Mouse (Mus musculus) left cerebral cortex, postnatal 4 days (tissue): ENCODE results near the gene Adamts3. TPM values are rescaled to one million over a fixed set of nuclear protein-coding genes. Genes with fewer than 3 reads are reported as not detected.
A peak's percentile ranks its signal among the peaks of the same experiment; 100 is the strongest.

Experiments
- DNase-seq: peaks from one replicate; pipeline ENCODE4 v3.0.0-alpha.2; 2022
- intact Hi-C: fragments of 180-260 bp; cut with DNase I; formaldehyde crosslinking; loops from one replicate; pipeline ENCODE4 v1.15.1; 2025
- total RNA-seq, 2 experiments: library from RNA; stranded (reverse); gene quantifications; 2 replicates each; pipeline ENCODE4 v1.2.3; 2021

Gene Adamts3
- total RNA-seq, 2 experiments from 2014 or later, result 63.6 to 71.7 TPM

DNA sequence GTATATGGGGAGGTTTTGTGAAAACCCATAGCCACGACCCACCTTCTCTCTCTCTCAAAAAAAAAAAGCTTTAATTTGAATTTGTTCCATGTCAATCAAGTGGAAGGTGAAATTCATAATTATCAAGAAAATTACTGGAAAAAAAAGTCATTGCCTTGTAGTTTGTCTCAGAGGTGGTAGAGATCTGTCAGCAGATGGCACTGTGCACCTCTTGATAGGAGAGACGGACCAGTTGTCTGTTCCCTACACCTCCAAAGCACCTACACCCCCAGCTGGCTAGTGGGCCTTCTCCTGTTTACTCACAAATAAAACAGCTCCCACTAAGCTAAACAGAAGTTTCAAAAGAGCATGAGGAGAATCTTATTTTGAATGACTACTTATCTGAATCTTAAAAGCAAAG is 168.6 kb downstream of the Adamts3 start:
- DNase-seq, result peak; percentile 14
- intact Hi-C loops, result no loop called here

DNA sequence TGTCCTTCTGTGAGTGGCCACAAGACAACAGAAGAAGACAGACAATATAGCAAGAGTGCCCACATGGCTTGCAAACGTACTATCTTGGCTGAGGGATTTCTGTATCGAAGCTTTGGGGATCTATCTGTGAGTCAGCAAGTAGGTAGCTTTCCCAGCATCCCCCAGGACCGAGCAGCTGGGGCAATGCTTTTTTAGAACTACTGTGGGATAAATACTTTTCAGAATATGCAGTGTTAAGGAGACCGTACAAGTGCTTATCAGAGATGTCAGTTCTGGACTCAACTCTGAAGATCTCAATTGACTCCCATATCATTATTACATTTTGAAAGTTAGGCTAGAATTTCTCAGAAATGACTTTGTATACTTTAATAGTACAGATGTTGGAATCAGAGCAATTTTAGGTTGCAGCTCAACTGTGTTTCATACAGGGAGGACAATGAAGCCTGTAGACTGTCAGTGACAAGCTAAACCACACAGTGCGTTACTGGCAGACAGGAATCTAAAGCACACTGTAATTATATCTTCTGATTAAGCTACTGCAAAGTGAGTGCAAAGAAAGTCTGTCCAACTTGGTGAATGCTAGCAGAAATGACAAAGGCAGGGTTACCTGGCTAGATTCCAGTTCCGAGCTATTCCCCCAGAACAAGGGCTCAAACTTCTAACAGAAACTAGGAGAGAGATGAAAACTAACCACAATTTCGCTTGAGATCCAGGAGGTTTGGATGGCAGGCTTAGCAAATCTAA is 171.8 kb downstream of the Adamts3 start:
- intact Hi-C loops, result no loop called here
- DNase-seq, result no peak

- no peak for DNase-seq
- intact Hi-C loops, result no loop called here
These were observed 173.7 kb downstream of the Adamts3 start for GRCm38 (mm10) chr5:89709459-89709858.

GRCm38 (mm10) chr5:89704264-89704663 is 178.9 kb downstream of the Adamts3 start:
- DNase-seq, result peak; percentile 77
- intact Hi-C loops, result loop anchor here (5.0 kb wide), 2 partner anchors 178 to 488 kb away; partner anchors contain the start of gene Adamts3

DNA sequence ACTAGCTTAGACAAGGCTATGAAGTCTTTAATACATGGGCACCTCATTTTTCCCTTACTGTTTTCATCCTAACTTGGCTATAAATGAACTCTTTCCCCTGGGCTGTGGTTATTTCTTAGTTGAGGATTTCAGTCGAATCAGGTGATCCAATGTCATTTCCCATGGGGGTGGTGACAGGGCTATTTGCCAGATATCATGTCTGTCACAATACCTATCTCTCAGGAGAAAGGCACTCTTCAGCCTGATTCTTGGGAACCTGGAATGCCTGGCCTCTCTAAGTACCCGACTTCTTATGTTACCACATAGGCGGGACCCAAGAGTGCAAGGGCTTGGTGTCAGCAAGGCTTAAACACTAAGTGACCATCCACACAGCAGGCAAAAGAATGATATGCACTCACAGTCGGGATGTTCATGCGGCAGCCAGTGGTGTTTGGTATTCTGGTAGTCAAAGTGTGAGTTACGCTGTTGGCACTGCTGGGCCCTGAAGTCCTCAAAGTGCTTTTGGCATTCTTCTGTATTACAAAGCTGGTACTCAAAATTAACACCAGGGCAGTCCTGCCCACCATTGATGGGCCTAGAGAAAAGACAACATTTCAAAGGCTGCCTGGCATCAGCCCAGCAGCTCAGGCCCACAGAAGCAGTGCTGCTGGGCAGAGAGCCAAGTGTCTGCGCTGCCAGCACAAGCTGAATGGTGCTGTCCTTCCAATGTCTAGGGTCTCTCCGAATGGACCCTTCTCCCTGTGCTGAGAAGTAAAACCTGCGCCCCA is 181.7 kb downstream of the Adamts3 start:
- peak; percentile 95 for DNase-seq
- intact Hi-C loops, result loop anchor here (5.0 kb wide), 2 partner anchors 181 to 491 kb away; partner anchors contain the start of gene Adamts3

GRCm38 (mm10) chr5:89687826-89688225 is 195.3 kb downstream of the Adamts3 start:
- DNase-seq, result no peak
- intact Hi-C loops, result no loop called here

DNA sequence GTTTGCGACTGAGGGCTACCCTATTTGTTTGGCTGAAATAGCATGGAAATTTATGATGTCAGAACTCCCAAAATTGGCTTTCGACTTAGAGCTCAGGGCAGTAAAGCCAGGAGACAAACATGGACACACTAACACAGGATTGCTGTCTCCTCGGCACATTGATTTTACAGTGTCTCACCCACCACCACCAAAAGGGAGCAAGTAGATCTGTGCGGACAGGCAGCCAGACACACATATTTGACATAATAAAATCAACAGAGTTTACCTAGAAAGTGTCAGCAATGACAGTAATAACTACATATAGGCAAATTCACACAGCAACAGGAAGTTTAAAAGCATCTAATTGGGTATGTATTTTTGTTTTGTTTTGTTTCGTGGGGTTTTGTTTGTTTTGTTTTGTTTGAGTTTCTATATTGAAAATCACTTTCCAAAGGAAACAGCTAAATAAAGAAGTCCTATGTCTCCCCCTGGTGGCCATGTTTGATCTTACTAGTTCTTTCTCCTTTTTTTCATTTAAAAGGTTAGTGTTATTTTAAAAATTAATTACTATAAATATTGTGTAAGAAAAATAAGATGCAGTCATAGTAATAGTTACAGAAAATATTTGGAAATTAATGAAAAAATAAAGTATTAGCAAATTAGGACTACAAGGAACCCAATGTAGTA is 203.1 kb downstream of the Adamts3 start:
- intact Hi-C loops, result loop anchor here (2.0 to 5.0 kb wide), 2 partner anchors 137 to 268 kb away; no protein-coding TSS in a partner anchor
- DNase-seq, result peak; percentile 53

DNA sequence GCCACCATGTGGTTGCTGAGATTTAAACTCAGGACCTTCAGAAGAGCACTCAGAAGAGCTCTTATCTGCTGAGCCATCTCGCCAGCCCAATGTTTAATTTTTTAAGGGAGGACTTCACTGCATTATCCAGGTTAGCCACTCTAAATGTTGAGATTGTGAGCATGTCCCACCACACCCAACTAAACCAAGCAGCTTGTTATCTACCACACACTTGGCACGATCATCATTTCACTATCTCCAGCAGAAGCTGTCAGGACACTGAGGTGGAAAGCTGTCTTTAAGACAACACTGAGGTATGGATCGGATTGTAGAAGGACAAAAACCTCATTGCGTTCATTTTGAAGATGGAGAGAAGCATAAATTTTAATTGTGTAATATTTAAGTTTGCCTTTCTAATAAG is 205.0 kb downstream of the Adamts3 start:
- intact Hi-C loops, result no loop called here
- no peak for DNase-seq

DNA sequence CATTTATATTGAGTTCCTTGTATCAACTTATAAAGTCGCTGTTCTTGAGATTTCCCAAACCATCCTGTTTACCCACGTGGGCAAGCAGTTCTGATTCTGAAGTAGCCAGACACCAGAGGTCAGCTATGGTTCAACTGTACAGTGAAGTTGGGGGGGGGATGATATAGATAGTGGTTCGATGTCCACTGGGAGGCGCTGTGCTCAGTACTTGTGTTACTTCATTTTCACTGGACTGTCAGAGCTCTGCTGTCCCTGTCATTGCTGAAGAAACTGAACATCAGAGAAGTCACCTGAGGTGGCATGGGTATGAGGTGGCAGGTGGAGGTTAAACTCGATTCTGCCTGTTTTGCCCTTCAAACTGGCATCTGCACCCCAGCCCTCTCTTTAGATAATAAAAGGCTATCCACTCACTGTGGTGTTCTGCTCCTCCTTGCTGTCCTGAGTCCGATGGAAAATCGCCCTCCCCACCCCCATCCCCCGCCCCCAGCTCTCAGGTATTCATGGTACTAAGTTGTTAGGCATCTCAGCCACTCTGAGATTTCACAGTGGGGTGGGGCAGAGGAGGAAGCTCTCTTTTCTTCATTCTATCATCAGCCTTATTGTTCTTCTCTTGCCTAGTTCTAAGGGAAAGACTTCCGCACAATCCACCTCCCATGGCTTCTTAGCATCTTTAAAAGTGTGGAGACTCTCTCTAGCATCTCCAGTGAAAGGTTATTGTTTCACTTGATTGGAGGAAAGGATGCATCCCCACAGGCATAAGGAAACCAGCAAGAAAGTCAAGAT is 208.9 kb downstream of the Adamts3 start:
- intact Hi-C loops, result no loop called here
- DNase-seq, result peak; percentile 4

DNA sequence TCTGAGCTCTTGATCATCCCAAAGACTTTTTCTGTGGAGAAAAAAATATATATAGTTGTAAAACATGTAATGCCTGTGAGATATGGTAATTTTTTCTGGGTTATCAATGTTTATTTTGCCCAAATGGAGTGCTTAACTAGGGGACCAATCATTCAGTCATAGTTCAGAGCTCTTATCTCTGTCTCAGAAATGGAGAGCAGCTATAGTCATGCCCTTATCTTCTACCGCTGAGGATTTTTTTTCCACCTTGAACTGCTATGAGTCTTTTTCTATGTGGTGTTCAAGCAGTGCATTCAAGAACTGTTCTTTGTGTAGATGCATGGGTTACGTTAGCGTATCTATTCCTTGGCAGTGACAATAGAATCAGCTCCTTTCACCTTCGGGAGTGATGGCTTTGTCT is 210.2 kb downstream of the Adamts3 start:
- intact Hi-C loops, result no loop called here
- DNase-seq, result no peak

GRCm38 (mm10) chr5:89654327-89654726 is 228.8 kb downstream of the Adamts3 start:
- intact Hi-C loops, result no loop called here
- no peak for DNase-seq

- DNase-seq, result no peak
- intact Hi-C loops, result no loop called here
These were observed 229.3 kb downstream of the Adamts3 start for GRCm38 (mm10) chr5:89653862-89654261.

DNA sequence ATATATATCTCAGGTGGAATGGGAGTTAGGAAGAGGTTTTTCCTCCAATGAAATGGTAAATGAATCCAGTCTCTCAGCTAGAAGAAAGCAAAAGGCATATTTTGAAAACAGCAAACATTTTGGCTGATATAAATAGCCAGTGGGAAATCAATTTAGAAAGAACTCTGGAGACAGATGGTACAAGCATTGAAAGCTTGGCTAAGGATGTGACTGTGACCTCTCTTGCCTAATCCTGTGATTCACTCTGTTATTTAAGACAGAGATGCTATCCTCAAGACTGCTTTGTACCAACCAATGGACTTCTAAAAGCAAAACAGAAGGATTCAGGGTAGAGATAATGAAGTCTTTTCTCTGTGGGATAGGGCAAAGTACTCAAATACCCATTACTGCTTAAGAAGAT is 236.2 kb downstream of the Adamts3 start:
- no peak for DNase-seq
- intact Hi-C loops, result no loop called here

GRCm38 (mm10) chr5:89635434-89635833 is 247.7 kb downstream of the Adamts3 start:
- DNase-seq, result no peak
- intact Hi-C loops, result no loop called here

DNA sequence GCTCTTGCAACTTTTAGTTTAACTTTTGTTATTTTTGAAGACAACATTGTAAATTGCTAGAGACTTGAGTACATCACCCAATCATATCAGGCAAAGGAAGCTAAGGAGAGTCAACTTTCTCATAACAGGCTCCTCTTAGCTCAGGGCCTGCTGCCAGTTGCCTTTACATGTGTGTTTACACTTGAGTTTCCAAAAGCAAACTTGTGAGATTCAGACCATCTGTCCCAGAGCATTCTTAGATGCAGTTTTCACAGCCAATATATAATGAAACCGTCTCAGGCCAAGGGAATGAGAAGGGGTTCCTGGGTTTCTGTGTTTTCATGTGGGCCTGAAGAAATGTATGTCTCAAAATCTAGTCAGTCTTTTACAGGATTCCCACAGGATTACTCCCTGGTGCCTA is 251.5 kb downstream of the Adamts3 start:
- intact Hi-C loops, result no loop called here
- DNase-seq, result no peak
